Mouse (Mus musculus) liver, adult 2 months (tissue): ENCODE results near the gene Slc2a9. TPM values are rescaled to one million over a fixed set of nuclear protein-coding genes. Genes with fewer than 3 reads are reported as not detected.

ENCODE experiments used
- DNase-seq: peaks from one replicate; pipeline ENCODE4 v3.0.0-alpha.2; 2011; ENCODE audit warnings: low read depth, low spot score; ENCODE audit errors: extremely low read depth
- H3K27ac ChIP-seq: fragments of 200-500 bp; replicated peaks from 2 replicates; pipeline ENCODE4 v1.5.1; 2012; ENCODE audit warnings: low read depth, mild to moderate bottlenecking, control low read depth, inconsistent platforms, low read length; ENCODE audit not compliant: insufficient read depth
- H3K27me3 ChIP-seq: fragments of 200-500 bp; 2 replicates; pipeline ENCODE4 v1.6.1; 2012; ENCODE audit warnings: mild to moderate bottlenecking, moderate library complexity, low read length, inconsistent platforms; ENCODE audit not compliant: control insufficient read depth, insufficient read depth
- H3K36me3 ChIP-seq: fragments of 200-500 bp; 2 replicates; pipeline ENCODE4 v1.6.1; 2012; ENCODE audit warnings: low read length, inconsistent platforms; ENCODE audit not compliant: control insufficient read depth, insufficient read depth
- H3K4me1 ChIP-seq: fragments of 200-500 bp; 2 replicates; pipeline ENCODE4 v1.6.1; 2011; ENCODE audit warnings: low read length; ENCODE audit not compliant: control insufficient read depth, insufficient read depth
- H3K4me3 ChIP-seq: fragments of 200-500 bp; 2 replicates; pipeline ENCODE4 v1.5.1; 2011; ENCODE audit warnings: low read depth, mild to moderate bottlenecking, control low read depth, low read length, moderate library complexity; ENCODE audit not compliant: insufficient read depth
- H3K79me2 ChIP-seq: fragments of 200-500 bp; 2 replicates; pipeline ENCODE4 v1.6.1; 2012; ENCODE audit warnings: inconsistent platforms, mild to moderate bottlenecking, low read length, moderate library complexity; ENCODE audit not compliant: control insufficient read depth, insufficient read depth
- H3K9ac ChIP-seq: fragments of 200-500 bp; 2 replicates; pipeline ENCODE4 v1.6.1; 2012; ENCODE audit warnings: low read depth, mild to moderate bottlenecking, control low read depth, inconsistent platforms, low read length
- CTCF ChIP-seq: fragments of 200-500 bp; IDR thresholded peaks from 2 replicates; pipeline ENCODE4 v1.5.1; 2011; ENCODE audit warnings: low read depth, low read length, control low read depth
- POLR2A ChIP-seq: fragments of 200-500 bp; IDR thresholded peaks from 2 replicates; pipeline ENCODE4 v1.6.1; 2011; ENCODE audit warnings: low read length, control low read depth; ENCODE audit not compliant: insufficient read depth; ENCODE audit errors: extremely low read depth
- WGBS: fragments of 180-500 bp; shearing (Covaris S2); methylation state at CpG from one replicate; pipeline ENCODE4 v1.1.7; 2018; 5-methylcytosine and 5-hydroxymethylcytosine counted together
- polyA plus RNA-seq: library from polyadenylated mRNA; depleted of rRNA; stranded (reverse); fragments of >200 nt; gene quantifications from 2 replicates; pipeline ENCODE4 v1.2.3, GENCODE M21; 2012
- total RNA-seq: library from RNA; depleted of rRNA; stranded (reverse); fragments of >200 nt; gene quantifications from 2 replicates; pipeline ENCODE4 v1.2.3, GENCODE M21; 2014

Gene Slc2a9
- total and polyA plus RNA-seq, 2 experiments = 33.0 to 48.3 TPM

- Histone ChIP-seq H3K27ac (no peak overlapping the region), H3K27me3 (no peaks in the 10 kb centered on the region), H3K79me2 (no peaks in the 10 kb centered on the region), H3K4me1 (no peaks in the 10 kb centered on the region), H3K36me3 (peaks cover 5% of the 10 kb centered on the region; the same call in 1 of the 2 replicates), H3K4me3 (no peak overlapping the region), H3K9ac (no peak overlapping the region)
- 61% methylated on average over 10 of the region's 10 CpGs for WGBS
- TF ChIP-seq CTCF (no peak), POLR2A (no peak)
- peak; percentile 7 for DNase-seq
These were observed 114.5 kb downstream of the Slc2a9 start for GRCm38 (mm10) chr5:38388420-38388823.

GRCm38 (mm10) chr5:38379970-38380369 is 123.0 kb downstream of the Slc2a9 start:
- Histone ChIP-seq H3K27me3 (no peaks in the 10 kb centered on the region), H3K4me3 (no peak overlapping the region), H3K79me2 (no peaks in the 10 kb centered on the region), H3K27ac (no peak overlapping the region), H3K9ac (no peak overlapping the region), H3K4me1 (no peaks in the 10 kb centered on the region), H3K36me3 (peaks cover 8% of the 10 kb centered on the region; the same call in 1 of the 2 replicates)
- WGBS = 93% methylated on average over 5 of the region's 5 CpGs
- no peak for DNase-seq
- no peak for TF ChIP-seq POLR2A
- no peak for TF ChIP-seq CTCF

- H3K27me3 ChIP-seq = no peaks in the 10 kb centered on the region
- H3K36me3 ChIP-seq = peaks cover 17% of the 10 kb centered on the region
- H3K79me2 ChIP-seq = no peaks in the 10 kb centered on the region
- 49% methylated on average over 5 of the region's 5 CpGs for WGBS
- H3K9ac ChIP-seq = no peak overlapping the region
- no peaks in the 10 kb centered on the region for H3K4me1 ChIP-seq
- no peak overlapping the region for H3K27ac ChIP-seq
- no peak overlapping the region for H3K4me3 ChIP-seq
- no peak for DNase-seq
- no peak for TF ChIP-seq CTCF
- no peak for TF ChIP-seq POLR2A
These were observed 130.6 kb downstream of the Slc2a9 start for GRCm38 (mm10) chr5:38372369-38372768.

- 71% methylated on average over 1 of the region's 1 CpGs for WGBS
- no peak overlapping the region for H3K9ac ChIP-seq
- no peaks in the 10 kb centered on the region for H3K79me2 ChIP-seq
- no peak overlapping the region for H3K4me3 ChIP-seq
- H3K36me3 ChIP-seq = peaks cover 15% of the 10 kb centered on the region
- no peak for TF ChIP-seq POLR2A
- no peak for TF ChIP-seq CTCF
- no peak for DNase-seq
- H3K4me1 ChIP-seq = no peaks in the 10 kb centered on the region
- no peak overlapping the region for H3K27ac ChIP-seq
- H3K27me3 ChIP-seq = no peaks in the 10 kb centered on the region
These were observed 131.6 kb downstream of the Slc2a9 start for GRCm38 (mm10) chr5:38371308-38371707.

GRCm38 (mm10) chr5:38366650-38367470 is 136.1 kb downstream of the Slc2a9 start:
- WGBS = 64% methylated on average over 18 of the region's 18 CpGs

GRCm38 (mm10) chr5:38365521-38365920 is 137.4 kb downstream of the Slc2a9 start:
- Histone ChIP-seq H3K9ac (no peak overlapping the region), H3K4me1 (no peaks in the 10 kb centered on the region), H3K4me3 (no peak overlapping the region), H3K27ac (no peak overlapping the region), H3K36me3 (peaks cover 17% of the 10 kb centered on the region; the same call in 1 of the 2 replicates), H3K27me3 (no peaks in the 10 kb centered on the region), H3K79me2 (no peaks in the 10 kb centered on the region)
- WGBS = 95% methylated on average over 2 of the region's 2 CpGs
- DNase-seq = no peak
- TF ChIP-seq POLR2A = no peak
- TF ChIP-seq CTCF = no peak

More at GRCm38 (mm10) chr5:38366650-38367470, 136.1 kb downstream of the Slc2a9 start:
- Histone ChIP-seq H3K4me1 (no peaks in the 10 kb centered on the region), H3K4me3 (no peak overlapping the region), H3K27ac (no peak overlapping the region), H3K36me3 (peaks cover 17% of the 10 kb centered on the region), H3K79me2 (no peaks in the 10 kb centered on the region), H3K9ac (no peak overlapping the region), H3K27me3 (no peaks in the 10 kb centered on the region)
- DNase-seq = no peak
- TF ChIP-seq CTCF (no peak), POLR2A (no peak)
